ENCODE assay signal across 17 mouse cellular contexts in the genomic region with DNA sequence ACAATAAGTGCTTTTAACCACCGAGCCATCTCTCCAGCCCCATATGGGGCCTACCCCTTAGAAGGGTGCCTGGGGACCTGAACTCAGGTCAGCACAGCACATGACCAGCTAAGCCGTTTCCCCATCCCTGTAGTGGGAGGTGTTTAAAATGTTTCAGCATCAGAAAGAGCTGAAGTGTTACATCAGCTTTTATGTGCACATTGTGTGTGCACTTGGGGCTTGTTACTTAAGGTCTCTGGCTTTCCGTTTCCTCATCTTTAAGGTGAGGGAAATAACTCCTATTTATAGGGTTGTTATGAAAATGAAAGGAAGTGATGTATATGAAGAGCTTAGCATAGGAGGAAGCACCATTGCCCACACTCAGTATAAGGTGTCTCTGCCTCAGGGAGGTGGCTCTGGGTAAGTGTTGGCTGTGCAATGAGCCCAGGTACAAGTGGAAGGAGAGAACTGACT. TPM values are rescaled to one million over a fixed set of nuclear protein-coding genes. Genes with fewer than 3 reads are reported as not detected.
DNase-seq lines count a peak whose midpoint lies in the region; ATAC-seq and TF ChIP-seq lines count a peak whose summit lies in the region.
"Had no signal": no experiment of that assay in that cellular context is flagged by ENCODE, and none has a peak within 500 bp of the region (broad histone marks: within the 10 kb centered on the region; RNA-seq: fewer than 3 reads in every experiment).

No protein-coding gene starts in this region.

- H3K9ac ChIP-seq in forebrain, embryonic 14.5 days (ENCODE audit: low read length) = no peak overlapping the region
- no peak overlapping the region for H3K9ac ChIP-seq in forebrain, embryonic 12.5 days
- H3K9ac ChIP-seq: heart, embryonic 13.5 days; hindbrain, embryonic 15.5 days; midbrain, embryonic 15.5 days; neural tube, embryonic 12.5 days had no signal

- H3K27ac ChIP-seq in forebrain, embryonic 14.5 days (ENCODE audit: low read depth, low read length) = 0 out of 2 replicates have a peak overlapping the region, but pooled peaks have one; percentile 9
- no peak overlapping the region for H3K27ac ChIP-seq in forebrain, embryonic 12.5 days
- peak overlapping the region; percentile 94 for H3K27ac ChIP-seq in spleen, adult 2 months (ENCODE audit: insufficient read depth, low read length)
- H3K27ac ChIP-seq: heart, embryonic 13.5 days; hindbrain, embryonic 15.5 days; midbrain, embryonic 15.5 days; neural tube, embryonic 12.5 days had no signal

- 0 out of 2 replicates have a peak, but pooled peaks cover 3% of the 10 kb centered on the region for H3K4me1 ChIP-seq in forebrain, embryonic 14.5 days (ENCODE audit: control insufficient read depth, insufficient read depth, low read length)
- H3K4me1 ChIP-seq in forebrain, embryonic 12.5 days = peaks cover 30% of the 10 kb centered on the region
- peaks cover 42% of the 10 kb centered on the region for H3K4me1 ChIP-seq in spleen, adult 2 months (ENCODE audit: control insufficient read depth, insufficient read depth, insufficient read length)

- no peak for TF ChIP-seq CTCF in spleen, adult 2 months (IDR thresholded peaks at IDR 0.05; ENCODE audit: extremely low read depth, insufficient read depth, insufficient read length, insufficient replicate concordance)

- no peak for ATAC-seq in forebrain, embryonic 14.5 days
- no peak for ATAC-seq in forebrain, embryonic 12.5 days (ENCODE audit: low FRiP score)
- peak; percentile 34 for ATAC-seq in common myeloid progenitor, adult 5-6 weeks (replicated peaks; ENCODE audit: low read depth, poor library complexity, severe bottlenecking)
- peak; percentile 68 for ATAC-seq in neutrophil, adult 5-6 weeks (ENCODE audit: extremely low read depth, insufficient number of reproducible peaks, low FRiP score, poor library complexity, severe bottlenecking)
- ATAC-seq: midbrain, embryonic 15.5 days had no signal

- 82% methylated on average over 3 of the region's 3 CpGs for WGBS in forebrain, embryonic 14.5 days
- 77% methylated on average over 3 of the region's 3 CpGs for WGBS in forebrain, embryonic 12.5 days
- WGBS in spleen, adult 2 months = 18% methylated on average over 3 of the region's 3 CpGs

- peak; percentile 56 for TF ChIP-seq POLR2A in spleen, adult 2 months (IDR thresholded peaks at IDR 0.05; ENCODE audit: low read depth, low read length)

- no peaks in the 10 kb centered on the region for H3K9me3 ChIP-seq in forebrain, embryonic 14.5 days (replicated peaks; ENCODE audit: control insufficient read depth, low read length)
- H3K9me3 ChIP-seq in forebrain, embryonic 12.5 days = no peaks in the 10 kb centered on the region
- H3K9me3 ChIP-seq: heart, embryonic 13.5 days; hindbrain, embryonic 15.5 days; midbrain, embryonic 15.5 days; neural tube, embryonic 12.5 days had no signal

- H3K4me2 ChIP-seq in forebrain, embryonic 14.5 days (ENCODE audit: low read length) = no peak overlapping the region
- H3K4me2 ChIP-seq in forebrain, embryonic 12.5 days = no peak overlapping the region
- H3K4me2 ChIP-seq: heart, embryonic 13.5 days; hindbrain, embryonic 15.5 days; liver, embryonic 11.5 days; midbrain, embryonic 15.5 days; neural tube, embryonic 12.5 days had no signal

- DNase-seq in forebrain, embryonic 14.5 days (ENCODE audit: low spot score) = no peak
- DNase-seq in spleen, adult 2 months (ENCODE audit: low read depth in 1 of 2, low spot score in 2 of 2) = peak; percentile 52 to 64
- DNase-seq in spleen, adult 12 weeks (ENCODE audit: low spot score) = no peak
- no peak for DNase-seq in adipocyte (ENCODE audit: low spot score)
- no peak for DNase-seq in testis, postnatal 14 days (ENCODE audit: low spot score)
- DNase-seq: cerebellum, adult 9-11 months; gastrocnemius, postnatal 25 days; lung, postnatal 4 days had no signal

- no peak overlapping the region for H3K4me3 ChIP-seq in forebrain, embryonic 14.5 days (ENCODE audit: low read depth, low read length)
- no peak overlapping the region for H3K4me3 ChIP-seq in forebrain, embryonic 12.5 days (replicated peaks)
- no peak overlapping the region for H3K4me3 ChIP-seq in spleen, adult 2 months (ENCODE audit: extremely low read depth, insufficient read depth, insufficient read length)
- H3K4me3 ChIP-seq: erythroblast, embryonic 14.5 days; heart, embryonic 13.5 days; hindbrain, embryonic 15.5 days; midbrain, embryonic 15.5 days; neural tube, embryonic 12.5 days had no signal

- no peaks in the 10 kb centered on the region for H3K27me3 ChIP-seq in forebrain, embryonic 14.5 days (replicated peaks; ENCODE audit: control insufficient read depth, insufficient read depth, low read length)
- no peaks in the 10 kb centered on the region for H3K27me3 ChIP-seq in forebrain, embryonic 12.5 days
- H3K27me3 ChIP-seq in spleen, adult 2 months (ENCODE audit: control insufficient read depth, insufficient read depth, low read length) = no peaks in the 10 kb centered on the region
- H3K27me3 ChIP-seq: heart, embryonic 13.5 days; hindbrain, embryonic 15.5 days; midbrain, embryonic 15.5 days; neural tube, embryonic 12.5 days had no signal

- peaks cover 7% of the 10 kb centered on the region; the same call in 1 of the 2 replicates for H3K36me3 ChIP-seq in forebrain, embryonic 14.5 days (ENCODE audit: control insufficient read depth, insufficient read depth, low read length)
- H3K36me3 ChIP-seq in forebrain, embryonic 12.5 days (replicated peaks) = peaks cover 16% of the 10 kb centered on the region
- peaks cover 2% of the 10 kb centered on the region; the same call in 1 of the 2 replicates for H3K36me3 ChIP-seq in spleen, adult 2 months (ENCODE audit: control insufficient read depth, insufficient read depth, low read length)
- H3K36me3 ChIP-seq: midbrain, embryonic 15.5 days had no signal

RNA-seq across cellular contexts. Expression of a gene that starts 34.4 kb away (rescaled TPM):
- polyA plus RNA-seq in forebrain, embryonic 14.5 days (2014; fragmentation: Nextera tagmentation; extraction: Ambion mirVana) = 23.0 and 24.8 TPM in 2 replicates
- 33.9 and 35.1 TPM in 2 replicates for polyA plus RNA-seq in forebrain, embryonic 12.5 days (2016; fragmentation: Nextera tagmentation; extraction: Ambion mirVana)
- polyA plus RNA-seq in spleen, adult 2 months (2012; rRNA removed) = 47.1 and 58.4 TPM in 2 replicates
- total RNA-seq in common myeloid progenitor, adult 5-6 weeks (2017) = 17.7 and 30.3 TPM in 2 replicates
- 36.7 and 47.5 TPM in 2 replicates for total RNA-seq in neutrophil, adult 5-6 weeks (2017)

Comparison
In these comparisons a context has a peak if more than half of its experiments do, and no peak if none do; other contexts are left out.
1. DNase-seq: peak in spleen, adult 2 months (2 of 2); none in forebrain, embryonic 14.5 days (single experiment), spleen, adult 12 weeks (single experiment), adipocyte (single experiment) and testis, postnatal 14 days (single experiment).
2. ATAC-seq: peak in common myeloid progenitor, adult 5-6 weeks (single experiment) and neutrophil, adult 5-6 weeks (single experiment); none in forebrain, embryonic 14.5 days (single experiment) and forebrain, embryonic 12.5 days (single experiment).